Mouse (Mus musculus) brown adipose tissue, adult 24 weeks (tissue): ENCODE data around the gene Hoxa1. TPM values are rescaled to one million over a fixed set of nuclear protein-coding genes. Genes with fewer than 3 reads are reported as not detected.

Source experiments
- H3K27ac ChIP-seq: fragments of 200-500 bp; replicated peaks from 2 replicates; pipeline ENCODE4 v1.5.1; 2012; ENCODE audit warnings: low read depth, mild to moderate bottlenecking, low read length
- H3K4me1 ChIP-seq: fragments of 200-500 bp; 2 replicates; pipeline ENCODE4 v1.6.1; 2012; ENCODE audit warnings: low read length, mixed read lengths; ENCODE audit not compliant: control insufficient read depth, insufficient read depth, insufficient read length
- H3K4me3 ChIP-seq: fragments of 200-500 bp; 2 replicates; pipeline ENCODE4 v1.5.1; 2012; ENCODE audit warnings: low read depth, mild to moderate bottlenecking, low read length, moderate library complexity; ENCODE audit not compliant: insufficient read depth
- polyA plus RNA-seq: library from polyadenylated mRNA; stranded (reverse); fragments of >200 nt; gene quantifications from 2 replicates; pipeline ENCODE4 v1.2.4, GENCODE M21; 2012; ENCODE audit not compliant: missing spikeins, insufficient read depth, insufficient read length

Gene Hoxa1
- polyA plus RNA-seq, 1 experiment: 0.99 TPM

GRCm38 (mm10) chr6:52170166-52170897, 12.2 kb upstream of the Hoxa1 start:
- Histone ChIP-seq H3K4me1 (peaks cover 29% of the 10 kb centered on the region), H3K27ac (peak overlapping the region; percentile 73), H3K4me3 (peak overlapping the region; percentile 42)

- peak overlapping the region; percentile 56 for H3K27ac ChIP-seq
- H3K4me3 ChIP-seq: peak overlapping the region; percentile 42
- peaks cover 29% of the 10 kb centered on the region for H3K4me1 ChIP-seq
Observed at GRCm38 (mm10) chr6:52169499-52170165, 11.5 kb upstream of the Hoxa1 start.

- H3K27ac ChIP-seq: peak overlapping the region; percentile 25; the same call in 1 of the 2 replicates
- peaks cover 29% of the 10 kb centered on the region for H3K4me1 ChIP-seq
- peak overlapping the region; percentile 41 for H3K4me3 ChIP-seq
Observed at GRCm38 (mm10) chr6:52168191-52169055, 10.3 kb upstream of the Hoxa1 start.

- Histone ChIP-seq H3K27ac (no peak overlapping the region; the same call in 1 of the 2 replicates), H3K4me1 (peaks cover 29% of the 10 kb centered on the region), H3K4me3 (peak overlapping the region; percentile 27; the same call in 1 of the 2 replicates)
Observed at GRCm38 (mm10) chr6:52167736-52168161, 9.6 kb upstream of the Hoxa1 start.

GRCm38 (mm10) chr6:52167176-52167575, 9.1 kb upstream of the Hoxa1 start:
- Histone ChIP-seq H3K4me1 (peaks cover 27% of the 10 kb centered on the region), H3K27ac (peak overlapping the region; percentile 43; the same call in 1 of the 2 replicates), H3K4me3 (peak overlapping the region; percentile 27; the same call in 1 of the 2 replicates)

- Histone ChIP-seq H3K4me3 (peak overlapping the region; percentile 0; the same call in 1 of the 2 replicates), H3K27ac (peak overlapping the region; percentile 43; the same call in 1 of the 2 replicates)
Observed at GRCm38 (mm10) chr6:52166431-52167077, 8.4 kb upstream of the Hoxa1 start.

GRCm38 (mm10) chr6:52165441-52166370, 7.6 kb upstream of the Hoxa1 start:
- H3K4me1 ChIP-seq: peaks cover 19% of the 10 kb centered on the region
- H3K27ac ChIP-seq: peak overlapping the region; percentile 89
- peak overlapping the region; percentile 92 for H3K4me3 ChIP-seq

More at GRCm38 (mm10) chr6:52166431-52167077, 8.4 kb upstream of the Hoxa1 start:
- peaks cover 26% of the 10 kb centered on the region for H3K4me1 ChIP-seq

GRCm38 (mm10) chr6:52164626-52165440, 6.7 kb upstream of the Hoxa1 start, which contains the start of gene Hoxa2:
Gene Hoxa2 (minus strand): TSS chr6:52164831.
- Histone ChIP-seq H3K4me1 (peaks cover 11% of the 10 kb centered on the region), H3K4me3 (peak within 1 kb of the TSS; percentile 92), H3K27ac (peak within 1 kb of the TSS; percentile 89)

GRCm38 (mm10) chr6:52164051-52164625, 6.0 kb upstream of the Hoxa1 start:
- H3K27ac ChIP-seq: peak overlapping the region; percentile 89
- H3K4me1 ChIP-seq: peaks cover 9% of the 10 kb centered on the region
- peak overlapping the region; percentile 92 for H3K4me3 ChIP-seq

GRCm38 (mm10) chr6:52163366-52164031, 5.4 kb upstream of the Hoxa1 start:
- Histone ChIP-seq H3K4me1 (peaks cover 9% of the 10 kb centered on the region), H3K27ac (peak overlapping the region; percentile 89), H3K4me3 (peak overlapping the region; percentile 92)

- H3K4me3 ChIP-seq: peak overlapping the region; percentile 92
- H3K27ac ChIP-seq: peak overlapping the region; percentile 89
- H3K4me1 ChIP-seq: peaks cover 9% of the 10 kb centered on the region
Observed at GRCm38 (mm10) chr6:52162611-52163365, 4.7 kb upstream of the Hoxa1 start.

GRCm38 (mm10) chr6:52162093-52162380, 3.9 kb upstream of the Hoxa1 start:
- peak overlapping the region; percentile 17 for H3K27ac ChIP-seq
- H3K4me1 ChIP-seq: peaks cover 9% of the 10 kb centered on the region
- H3K4me3 ChIP-seq: 0 out of 2 replicates have a peak overlapping the region, but pooled peaks have one; percentile 2
